Mouse (Mus musculus) forebrain, embryonic 14.5 days (tissue): ENCODE data around the gene Mia2. TPM values are rescaled to one million over a fixed set of nuclear protein-coding genes. Genes with fewer than 3 reads are reported as not detected.

Source experiments
- ATAC-seq: fragments of 200-750 bp; cut with Nextera tagmentation; 2 replicates; pipeline ENCODE4 v1.8.0; 2017; ENCODE audit warnings: mild to moderate bottlenecking, moderate library complexity
- DNase-seq: peaks from one replicate; pipeline ENCODE4 v3.0.0-alpha.2; 2015; ENCODE audit warnings: low spot score
- H3K27ac ChIP-seq: fragments of 300-500 bp; sonication (generic); 2 replicates; pipeline ENCODE4 v1.5.1; 2014; ENCODE audit warnings: low read depth, mild to moderate bottlenecking, control low read depth, low read length, moderate library complexity
- H3K27me3 ChIP-seq: fragments of 300-500 bp; sonication (generic); replicated peaks from 2 replicates; pipeline ENCODE4 v1.6.1; 2014; ENCODE audit warnings: low read length, control low read depth, mixed read lengths; ENCODE audit not compliant: control insufficient read depth, insufficient read depth
- H3K36me3 ChIP-seq: fragments of 300-500 bp; sonication (generic); 2 replicates; pipeline ENCODE4 v1.6.1; 2014; ENCODE audit warnings: low read length, control low read depth; ENCODE audit not compliant: control insufficient read depth, insufficient read depth
- H3K4me1 ChIP-seq: fragments of 300-500 bp; sonication (generic); 2 replicates; pipeline ENCODE4 v1.6.1; 2014; ENCODE audit warnings: antibody characterized with exemption, low read length, control low read depth; ENCODE audit not compliant: control insufficient read depth, insufficient read depth
- H3K4me2 ChIP-seq: fragments of 300-500 bp; sonication (generic); 2 replicates; pipeline ENCODE4 v1.6.1; 2014; ENCODE audit warnings: mild to moderate bottlenecking, control low read depth, low read length
- H3K4me3 ChIP-seq: fragments of 300-500 bp; sonication (generic); 2 replicates; pipeline ENCODE4 v1.5.1; 2014; ENCODE audit warnings: low read depth, low read length, control low read depth
- H3K9ac ChIP-seq: fragments of 300-500 bp; sonication (generic); 2 replicates; pipeline ENCODE4 v1.6.1; 2014; ENCODE audit warnings: mild to moderate bottlenecking, low read length, control low read depth, moderate library complexity
- H3K9me3 ChIP-seq: fragments of 300-500 bp; sonication (generic); replicated peaks from 2 replicates; pipeline ENCODE4 v1.6.1; 2016; ENCODE audit warnings: low read length, control low read depth, mixed read lengths; ENCODE audit not compliant: control insufficient read depth
- WGBS: fragments of 180-500 bp; shearing (Covaris S2); extraction: QIAGEN DNeasy Blood & Tissue Kit; methylation state at CpG from one replicate; pipeline ENCODE4 v1.1.7; 2014; 5-methylcytosine and 5-hydroxymethylcytosine counted together
- polyA plus RNA-seq: library from polyadenylated mRNA; unstranded; fragments of >200 nt; fragmentation: Nextera tagmentation; extraction: Ambion mirVana; gene quantifications from 2 replicates; pipeline ENCODE4 v1.2.1, GENCODE M21; 2014

Mia2 gene
- polyA plus RNA-seq, 1 experiment from 2014 or later = 32.3 TPM

- WGBS = 93% methylated on average over 3 of the region's 3 CpGs
- no peak for DNase-seq
- H3K9me3 ChIP-seq = no peaks in the 10 kb centered on the region
- H3K36me3 ChIP-seq = peaks cover 11% of the 10 kb centered on the region; the same call in 1 of the 2 replicates
- H3K9ac ChIP-seq = no peak overlapping the region
- H3K4me3 ChIP-seq = no peak overlapping the region
- ATAC-seq = no peak
- H3K27me3 ChIP-seq = no peaks in the 10 kb centered on the region
- H3K4me1 ChIP-seq = no peaks in the 10 kb centered on the region
- H3K27ac ChIP-seq = no peak overlapping the region
- H3K4me2 ChIP-seq = no peak overlapping the region
Measured at GRCm38 (mm10) chr12:59077883-59078282, 17.7 kb upstream of the Mia2 start.

DNA sequence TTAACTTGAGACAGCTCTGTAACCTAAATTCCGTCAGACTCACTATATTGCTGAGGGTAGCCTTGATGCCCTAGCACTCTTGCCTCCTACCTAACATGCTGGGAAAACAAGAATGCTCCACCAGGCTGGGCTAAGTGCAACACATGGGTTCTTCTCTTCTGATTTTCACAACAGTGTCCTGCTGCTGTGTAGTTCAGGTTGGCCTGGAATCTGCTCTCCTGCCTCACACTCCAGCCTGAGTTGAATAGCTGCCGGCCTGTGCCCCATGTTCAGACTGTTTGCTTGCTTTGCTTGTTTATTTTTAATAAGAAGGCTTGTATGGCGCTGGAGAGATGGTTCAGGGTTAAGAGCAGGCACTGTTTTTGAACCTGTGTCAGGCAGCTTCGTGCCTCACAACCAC, 15.1 kb upstream of the Mia2 start:
- no peak for DNase-seq
- Histone ChIP-seq H3K4me2 (no peak overlapping the region), H3K4me3 (no peak overlapping the region), H3K36me3 (no peaks in the 10 kb centered on the region), H3K9me3 (no peaks in the 10 kb centered on the region), H3K9ac (no peak overlapping the region), H3K27ac (no peak overlapping the region), H3K27me3 (no peaks in the 10 kb centered on the region), H3K4me1 (no peaks in the 10 kb centered on the region)
- no peak for ATAC-seq
- 87% methylated on average over 4 of the region's 4 CpGs for WGBS

GRCm38 (mm10) chr12:59084446-59084845, 11.2 kb upstream of the Mia2 start:
- H3K4me3 ChIP-seq = no peak overlapping the region
- DNase-seq (no peak), ATAC-seq (no peak)
- H3K4me2 ChIP-seq = no peak overlapping the region
- H3K4me1 ChIP-seq = no peaks in the 10 kb centered on the region
- H3K27ac ChIP-seq = no peak overlapping the region
- no peaks in the 10 kb centered on the region for H3K27me3 ChIP-seq
- H3K36me3 ChIP-seq = no peaks in the 10 kb centered on the region
- WGBS = 83% methylated on average over 5 of the region's 5 CpGs
- no peaks in the 10 kb centered on the region for H3K9me3 ChIP-seq
- H3K9ac ChIP-seq = no peak overlapping the region

GRCm38 (mm10) chr12:59086171-59086570, 9.4 kb upstream of the Mia2 start:
- DNase-seq = no peak
- Histone ChIP-seq H3K27me3 (no peaks in the 10 kb centered on the region), H3K27ac (no peak overlapping the region), H3K4me1 (no peaks in the 10 kb centered on the region), H3K9ac (no peak overlapping the region), H3K4me3 (no peak overlapping the region), H3K36me3 (no peaks in the 10 kb centered on the region), H3K9me3 (no peaks in the 10 kb centered on the region), H3K4me2 (no peak overlapping the region)
- no peak for ATAC-seq
- 74% methylated on average over 5 of the region's 5 CpGs for WGBS

- H3K27ac ChIP-seq = no peak overlapping the region
- no peaks in the 10 kb centered on the region for H3K27me3 ChIP-seq
- ATAC-seq = no peak
- DNase-seq = no peak
- H3K9ac ChIP-seq = no peak overlapping the region
- 63% methylated on average over 2 of the region's 2 CpGs for WGBS
- no peak overlapping the region for H3K4me2 ChIP-seq
- no peaks in the 10 kb centered on the region for H3K9me3 ChIP-seq
- H3K4me1 ChIP-seq = no peaks in the 10 kb centered on the region
- no peaks in the 10 kb centered on the region for H3K36me3 ChIP-seq
- no peak overlapping the region for H3K4me3 ChIP-seq
Measured at GRCm38 (mm10) chr12:59093543-59093942, 2.1 kb upstream of the Mia2 start.

DNA sequence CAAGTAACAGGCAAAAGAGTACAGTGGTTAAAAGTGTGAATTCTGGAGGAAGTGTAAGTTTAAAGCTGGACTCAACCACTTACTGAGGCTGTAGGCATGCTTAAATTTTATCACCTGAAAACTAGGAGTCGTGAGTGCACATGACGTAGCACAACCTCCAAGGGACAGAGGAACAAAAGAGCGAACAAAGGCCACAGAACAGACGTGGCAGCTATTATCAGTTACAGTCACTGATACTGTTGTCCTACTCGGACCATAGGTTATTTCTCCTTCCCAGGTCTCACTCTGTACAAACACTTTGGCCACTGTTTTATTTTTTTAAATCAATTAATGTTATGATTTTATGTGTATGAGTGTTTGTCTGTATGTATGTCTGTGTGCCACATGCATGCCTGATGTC, 9.2 kb downstream of the Mia2 start:
- Histone ChIP-seq H3K9me3 (no peaks in the 10 kb centered on the region), H3K36me3 (no peaks in the 10 kb centered on the region), H3K27me3 (no peaks in the 10 kb centered on the region), H3K4me2 (no peak overlapping the region), H3K4me1 (no peaks in the 10 kb centered on the region), H3K27ac (no peak overlapping the region), H3K4me3 (no peak overlapping the region), H3K9ac (no peak overlapping the region)
- ATAC-seq = no peak
- WGBS = 76% methylated on average over 5 of the region's 5 CpGs
- DNase-seq = no peak

DNA sequence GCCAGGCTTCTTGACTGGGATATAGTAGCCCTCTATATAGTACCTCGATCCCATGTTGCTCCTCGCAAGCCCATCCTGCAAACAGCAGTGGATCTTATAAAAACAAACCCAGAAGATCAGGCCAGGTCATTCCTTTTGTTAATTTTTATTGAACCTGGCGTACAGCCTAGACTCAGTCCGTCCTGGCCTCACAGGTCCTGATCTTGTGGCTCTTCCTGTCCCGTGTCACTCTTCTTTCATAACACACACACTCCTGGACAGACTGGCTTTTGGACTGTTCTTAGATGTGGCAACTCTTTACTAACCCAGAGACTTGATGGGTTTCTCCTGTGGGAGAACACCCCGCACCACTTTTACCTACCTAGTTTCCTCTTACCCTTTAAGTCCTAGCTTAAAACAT, 10.3 kb downstream of the Mia2 start:
- DNase-seq (no peak), ATAC-seq (no peak)

GRCm38 (mm10) chr12:59106491-59106890, 10.9 kb downstream of the Mia2 start:
- Histone ChIP-seq H3K36me3 (no peaks in the 10 kb centered on the region), H3K4me3 (no peak overlapping the region), H3K27me3 (no peaks in the 10 kb centered on the region), H3K9ac (no peak overlapping the region), H3K9me3 (no peaks in the 10 kb centered on the region), H3K4me1 (no peaks in the 10 kb centered on the region), H3K27ac (no peak overlapping the region), H3K4me2 (no peak overlapping the region)
- 66% methylated on average over 5 of the region's 5 CpGs for WGBS
- DNase-seq (no peak), ATAC-seq (no peak)

More for the DNA sequence above, 10.3 kb downstream of the Mia2 start:
- Histone ChIP-seq H3K27me3 (no peaks in the 10 kb centered on the region), H3K4me2 (no peak overlapping the region), H3K4me1 (no peaks in the 10 kb centered on the region), H3K9ac (no peak overlapping the region), H3K9me3 (no peaks in the 10 kb centered on the region), H3K27ac (no peak overlapping the region), H3K4me3 (no peak overlapping the region), H3K36me3 (no peaks in the 10 kb centered on the region)
- WGBS = 94% methylated on average over 6 of the region's 6 CpGs

DNA sequence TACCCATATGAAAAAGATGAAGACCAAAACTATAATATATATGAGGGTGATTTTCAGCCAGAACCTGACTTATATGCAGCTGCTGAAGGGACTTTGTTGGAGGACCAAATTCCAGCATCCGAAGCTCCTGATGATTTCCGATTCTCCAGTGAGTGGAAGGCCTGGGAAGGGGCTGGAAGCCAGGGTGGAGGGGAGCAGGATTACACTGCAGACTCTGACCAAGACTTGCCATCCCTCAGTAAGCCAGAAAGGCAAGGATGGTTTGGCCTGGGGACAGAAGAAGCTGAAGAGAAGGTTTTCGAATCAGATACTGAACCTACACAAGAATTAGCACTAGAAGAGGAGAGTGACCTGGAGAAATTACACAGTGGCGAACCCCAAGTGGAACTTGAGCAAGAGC, 12.3 kb downstream of the Mia2 start:
- H3K27me3 ChIP-seq = no peaks in the 10 kb centered on the region
- H3K36me3 ChIP-seq = no peaks in the 10 kb centered on the region
- H3K9ac ChIP-seq = no peak overlapping the region
- no peaks in the 10 kb centered on the region for H3K4me1 ChIP-seq
- 91% methylated on average over 4 of the region's 4 CpGs for WGBS
- H3K27ac ChIP-seq = no peak overlapping the region
- H3K9me3 ChIP-seq = no peaks in the 10 kb centered on the region
- DNase-seq = no peak
- no peak for ATAC-seq
- H3K4me3 ChIP-seq = no peak overlapping the region
- no peak overlapping the region for H3K4me2 ChIP-seq
